Mouse (Mus musculus) cerebellum, adult 2 months (tissue): ENCODE results near the gene Gas2l3.

Experiments used
- CTCF ChIP-seq: fragments of 200-500 bp; IDR thresholded peaks from 2 replicates; pipeline ENCODE4 v1.5.1; 2011; ENCODE audit warnings: low read depth, mild to moderate bottlenecking, control low read depth, low read length, moderate library complexity, borderline replicate concordance; ENCODE audit not compliant: insufficient read depth
- POLR2A ChIP-seq: fragments of 200-500 bp; IDR thresholded peaks from 2 replicates; pipeline ENCODE4 v1.6.1; 2011; ENCODE audit warnings: low read length, control low read depth, borderline replicate concordance; ENCODE audit not compliant: insufficient read depth

GRCm38 (mm10) chr10:89430751-89431150 is 13.0 kb downstream of the Gas2l3 start:
- TF ChIP-seq POLR2A (no peak), CTCF (no peak)
